Mouse (Mus musculus): Measurements from ENCODE around the gene Gm45753.
"Not testable (repeated sequence)": the region's sequence is repeated elsewhere in the genome, so short reads cannot be mapped to it uniquely, and the experiment has no call there.

The Gm45753 gene

DNA sequence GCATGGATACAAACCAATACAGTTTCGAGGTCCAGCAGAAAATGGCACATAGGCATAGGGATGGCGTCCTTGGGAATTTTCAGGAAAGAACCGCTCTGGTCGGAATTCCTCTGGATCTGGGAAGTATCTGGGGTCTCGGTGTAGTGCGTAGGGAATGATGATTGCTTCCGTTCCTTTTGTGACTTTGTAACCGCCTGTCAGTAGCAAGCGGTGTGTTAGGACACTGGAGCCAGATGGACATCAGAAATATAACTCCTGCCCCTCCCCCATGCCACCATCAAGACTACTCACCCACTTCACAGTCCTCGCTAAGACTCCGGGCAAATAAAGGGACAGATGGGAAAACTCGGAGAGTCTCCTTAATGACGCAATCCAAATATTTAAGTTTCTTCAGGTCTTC, at the start of gene Gm45753:
Gm45753 (minus strand) TSS at position 101 of the 400 bp plus-strand sequence.
- no peak for DNase-seq

DNA sequence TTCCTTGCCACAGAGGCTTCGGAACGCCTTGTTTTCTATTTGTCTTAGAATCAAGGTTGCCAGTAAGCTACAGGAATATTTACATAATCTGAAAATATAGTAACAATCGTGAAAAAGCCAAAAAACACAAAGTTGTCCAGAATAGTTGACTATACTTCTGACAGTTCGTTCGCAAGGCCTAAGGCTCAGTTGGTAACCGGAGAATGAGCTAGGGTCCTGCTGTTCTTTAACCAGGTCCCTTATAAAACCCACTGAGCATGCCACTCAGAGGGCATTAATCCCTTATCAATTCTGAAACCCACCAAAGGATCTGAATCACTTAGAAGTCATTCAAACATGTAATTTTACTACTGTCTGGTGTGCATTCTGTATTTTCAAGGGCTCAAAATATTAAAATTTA, 47.5 kb upstream of the Gm45753 start:
- no peak for DNase-seq

DNA sequence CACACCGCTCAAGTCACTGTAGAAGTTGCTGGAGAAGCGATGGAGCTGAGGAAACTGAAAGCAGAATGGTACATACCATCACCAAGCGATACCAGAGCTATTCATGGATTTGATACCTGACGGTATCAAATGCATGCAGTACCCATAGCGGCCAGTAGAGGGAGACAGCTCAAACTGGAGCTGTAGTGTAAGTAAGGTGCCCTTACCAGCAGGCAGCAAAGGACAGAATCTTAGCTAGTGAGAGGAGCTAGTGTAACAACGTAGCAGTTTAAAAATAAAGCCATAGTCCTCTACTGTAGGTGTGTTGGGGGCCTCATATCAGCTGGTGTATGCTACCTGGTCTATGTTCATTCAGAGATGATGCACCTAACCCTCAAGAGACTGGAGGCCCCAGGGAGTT, 36.8 kb upstream of the Gm45753 start:
- DNase-seq = peak; percentile 86

DNA sequence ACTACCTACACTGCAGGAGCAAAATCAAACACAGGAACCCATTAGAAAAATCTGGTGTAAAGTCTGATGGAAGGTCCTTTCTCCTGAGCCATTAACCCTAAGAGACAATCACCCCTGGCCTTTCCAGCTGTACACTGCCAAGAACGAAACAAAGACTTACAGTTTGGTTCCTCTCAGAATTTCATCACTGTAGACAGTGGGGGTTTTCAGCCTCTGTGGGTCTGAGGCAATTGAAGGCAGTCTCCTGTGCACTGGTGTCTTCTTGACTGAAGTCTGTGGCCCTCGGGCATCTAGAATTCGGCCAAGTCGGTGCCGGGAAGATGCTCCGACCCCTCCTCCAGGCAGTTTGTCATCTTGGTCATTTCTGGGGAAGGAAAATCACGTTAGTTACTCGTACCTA, 36.0 kb upstream of the Gm45753 start:
- no peak for DNase-seq

DNA sequence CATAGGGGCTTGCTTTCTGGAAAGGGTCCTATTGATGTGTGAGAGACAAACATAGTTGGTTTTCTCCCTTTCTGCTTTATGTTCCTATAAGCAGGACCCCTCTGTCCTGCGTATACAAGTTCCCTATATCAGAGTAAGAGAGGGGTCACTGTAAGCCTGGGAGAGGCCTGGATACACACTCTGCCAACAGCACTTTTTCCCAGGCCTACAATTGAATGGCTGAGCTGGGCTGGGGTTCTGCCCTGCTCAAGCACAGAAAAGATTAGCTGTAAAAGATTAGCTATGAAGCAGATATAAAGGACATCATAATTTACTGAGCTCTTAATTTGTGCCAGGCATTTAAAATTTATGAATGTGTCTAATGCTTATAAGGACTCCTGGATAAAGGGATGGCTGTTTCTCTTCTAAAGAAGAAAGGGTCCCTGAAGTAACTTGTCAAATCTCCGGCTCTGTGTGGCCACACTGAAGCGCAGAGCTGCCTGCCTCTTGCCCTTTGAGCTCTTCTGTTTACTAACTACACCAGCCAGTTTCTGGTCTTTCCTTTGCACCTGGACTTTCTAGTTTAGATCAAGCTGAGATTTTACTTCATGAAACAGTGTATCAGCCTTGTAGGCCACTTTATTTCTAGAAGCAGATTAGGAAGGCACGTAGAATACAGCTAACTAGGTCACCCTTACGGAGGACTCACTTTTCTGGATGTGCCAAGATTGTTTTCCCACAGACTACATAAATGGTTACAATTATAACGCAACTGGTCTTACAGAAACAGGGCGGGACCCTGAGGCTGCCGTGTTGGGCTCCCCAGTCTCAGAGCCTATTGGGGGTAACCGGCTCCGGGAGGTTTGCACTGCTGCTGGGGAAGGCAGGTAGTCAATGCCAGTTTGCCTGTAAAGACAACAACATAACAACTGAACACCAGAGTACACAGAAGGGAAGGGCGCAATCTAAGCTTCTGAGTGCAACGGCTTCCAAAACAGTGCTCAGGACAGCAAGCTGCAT, 33.7 kb upstream of the Gm45753 start:
- no peak for DNase-seq

DNA sequence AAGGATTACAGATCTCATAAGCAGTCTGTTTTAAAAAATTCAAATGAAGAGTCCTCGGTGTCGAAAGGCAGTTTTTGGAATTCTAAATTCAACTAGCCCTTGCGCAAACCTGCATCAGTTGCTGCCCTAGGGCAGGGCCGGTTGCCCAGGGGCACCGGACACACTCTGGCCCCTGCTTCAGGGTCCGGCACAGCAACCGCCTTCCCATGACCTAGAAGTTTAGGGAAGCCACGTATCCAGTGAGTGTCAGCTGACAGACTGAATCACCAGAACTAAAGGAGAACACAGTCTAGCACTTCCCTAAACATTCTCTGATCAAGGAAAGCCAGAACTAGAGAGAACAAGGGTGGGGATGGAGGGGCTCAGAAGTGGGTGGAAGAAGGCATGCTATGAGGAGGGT, 25.2 kb upstream of the Gm45753 start:
- DNase-seq = peak; percentile 57

DNA sequence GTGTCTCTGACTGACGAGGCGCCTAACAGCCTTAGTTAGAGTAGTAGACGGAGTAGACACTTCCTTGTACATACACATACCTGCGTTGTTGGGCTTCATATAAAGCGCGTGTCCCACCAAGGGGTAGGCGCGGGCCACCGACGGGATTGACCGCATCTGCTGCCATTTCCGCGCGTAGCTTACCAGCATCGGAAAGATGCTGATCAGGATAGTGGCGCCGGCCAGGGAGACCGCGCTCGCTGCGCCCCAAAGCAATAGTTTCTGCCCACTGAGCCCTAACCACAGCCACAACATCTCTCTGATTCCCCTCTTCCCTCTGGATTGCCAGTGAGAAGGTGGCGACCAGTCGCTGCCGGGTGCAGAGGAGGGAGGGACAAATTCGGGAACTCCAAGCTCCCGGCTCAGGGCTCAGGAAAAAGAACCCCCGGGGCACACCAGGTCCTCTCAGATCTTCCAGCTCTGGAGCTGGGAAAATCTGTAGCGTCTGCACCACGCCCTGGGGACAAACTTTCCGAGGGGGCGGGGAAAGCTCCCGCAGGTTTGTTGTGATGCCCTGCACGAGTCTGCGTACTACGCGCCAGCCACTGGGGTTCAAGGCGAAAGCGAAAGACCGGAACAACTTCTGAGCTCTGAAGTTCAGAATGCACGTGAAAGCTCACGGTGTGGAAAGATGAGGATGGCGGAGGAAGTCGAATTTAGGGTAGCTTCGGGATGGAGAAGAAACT, 24.6 kb upstream of the Gm45753 start, which contains the start of gene Cyp4v3:
Cyp4v3 (minus strand) TSS at position 532 of the 725 bp plus-strand sequence.
- DNase-seq = peak; percentile 90

DNA sequence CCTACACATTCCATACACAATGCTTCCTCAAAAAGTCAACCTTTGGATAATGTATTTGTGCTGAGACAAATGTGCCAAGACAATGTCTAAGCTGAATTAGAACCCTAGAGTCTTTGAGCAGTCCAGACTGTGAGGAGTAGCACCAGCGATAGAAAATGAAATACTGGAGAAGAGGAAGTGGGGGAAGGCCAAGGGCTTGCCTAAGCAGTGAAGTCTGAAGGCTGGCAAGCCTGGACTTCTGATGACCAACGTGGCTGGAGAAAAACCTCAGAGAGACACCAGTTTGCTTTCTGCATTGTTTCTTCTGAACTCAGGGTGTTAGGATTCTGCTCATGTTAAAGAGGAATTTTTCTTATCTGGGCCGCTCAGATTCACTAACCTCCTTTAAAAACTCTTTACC, 22.6 kb upstream of the Gm45753 start:
- peak; percentile 42 for DNase-seq

DNA sequence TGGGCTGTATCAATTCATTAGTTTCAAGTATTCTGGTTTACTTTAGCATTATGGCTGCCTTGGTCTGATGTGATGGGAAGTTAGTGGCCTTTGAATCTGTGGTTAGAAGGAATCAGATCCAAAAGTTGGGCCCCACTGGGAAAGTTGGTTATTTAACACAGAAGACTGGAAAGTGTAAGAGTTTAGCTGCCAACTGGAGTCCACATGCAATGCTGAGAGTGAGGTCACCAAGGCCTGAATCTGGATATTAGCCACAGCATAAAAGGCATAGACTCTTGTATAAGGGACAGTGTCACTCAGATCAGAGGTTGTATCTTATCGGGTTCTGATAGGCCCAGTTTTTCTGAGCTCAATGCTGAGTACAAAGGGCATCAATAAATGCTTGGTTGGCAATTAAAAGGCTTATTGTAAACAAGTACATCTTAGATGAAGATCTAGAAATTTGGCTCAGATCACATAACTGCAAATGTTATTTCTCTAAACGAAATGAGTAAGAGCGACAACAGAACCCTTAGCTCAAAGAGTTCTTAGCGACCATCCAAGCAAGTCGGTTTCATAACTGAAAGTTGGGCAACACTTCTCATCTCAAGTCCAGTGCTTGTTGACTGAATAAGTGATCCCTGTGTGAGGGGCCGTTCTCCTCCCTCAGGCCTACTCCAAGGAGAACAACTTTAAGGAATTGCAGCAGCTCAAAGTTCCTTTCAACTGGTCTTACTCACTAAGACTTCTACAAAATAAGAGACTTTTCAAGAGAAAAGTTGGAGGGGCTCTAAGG, 21.1 kb upstream of the Gm45753 start:
- peak; percentile 75 for DNase-seq

DNA sequence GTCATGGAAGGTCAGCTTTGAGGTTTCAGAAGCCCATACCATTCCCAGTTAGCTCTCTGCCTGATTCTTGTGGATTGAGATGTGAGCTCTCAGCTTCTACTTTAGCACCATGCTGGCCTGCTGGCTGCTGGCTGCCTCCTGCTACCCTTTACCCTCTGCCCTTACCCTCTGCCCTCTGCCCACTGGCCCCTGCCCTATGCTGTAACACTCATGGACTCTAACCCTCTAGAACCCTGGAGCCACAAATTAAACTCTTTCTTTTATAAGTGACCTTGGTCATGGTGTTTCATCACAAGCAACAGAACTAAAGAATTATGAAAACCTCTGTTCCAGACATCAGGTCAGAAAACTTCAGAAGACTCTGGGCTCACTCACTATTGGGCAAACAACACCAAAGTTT, 18.8 kb upstream of the Gm45753 start:
- not testable (repeated sequence) for DNase-seq

DNA sequence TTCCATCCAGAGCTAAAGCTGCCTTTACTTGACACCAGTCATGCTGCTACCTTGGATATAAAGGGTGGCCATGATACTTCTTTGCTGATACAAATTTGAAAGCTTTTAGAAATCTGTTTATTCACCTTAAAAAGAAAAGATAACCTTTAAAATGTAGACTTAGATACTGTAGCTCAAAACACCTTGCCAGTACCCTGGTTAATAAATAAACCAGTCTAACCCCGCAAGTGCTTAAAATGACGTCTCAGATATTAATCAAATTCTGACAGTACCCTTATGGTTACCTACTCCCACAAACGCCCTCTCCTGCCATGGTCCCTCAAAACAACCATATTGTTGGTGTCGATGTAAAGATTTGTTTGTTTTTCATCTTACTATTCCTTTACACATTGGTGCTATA, 15.9 kb upstream of the Gm45753 start:
- DNase-seq = no peak

DNA sequence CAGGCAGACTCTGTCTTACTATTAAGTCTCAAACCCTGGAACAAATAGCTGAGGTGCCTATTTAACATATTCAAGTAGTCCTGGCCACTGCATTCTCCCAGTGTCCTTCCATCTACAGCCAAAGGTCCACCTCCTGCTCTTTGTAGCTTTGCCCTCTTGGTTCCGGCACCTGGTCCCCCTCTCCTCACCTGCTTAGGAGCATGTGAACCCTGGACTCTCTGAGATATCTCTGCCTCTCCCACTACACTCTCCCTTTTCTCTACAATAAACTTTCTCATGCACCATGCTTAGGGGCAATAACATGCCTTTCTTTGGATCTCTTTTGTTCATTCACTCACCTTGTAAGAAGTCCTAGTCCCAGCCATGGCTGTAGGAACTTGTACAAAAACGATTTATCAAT, 13.1 kb upstream of the Gm45753 start:
- DNase-seq = no peak

DNA sequence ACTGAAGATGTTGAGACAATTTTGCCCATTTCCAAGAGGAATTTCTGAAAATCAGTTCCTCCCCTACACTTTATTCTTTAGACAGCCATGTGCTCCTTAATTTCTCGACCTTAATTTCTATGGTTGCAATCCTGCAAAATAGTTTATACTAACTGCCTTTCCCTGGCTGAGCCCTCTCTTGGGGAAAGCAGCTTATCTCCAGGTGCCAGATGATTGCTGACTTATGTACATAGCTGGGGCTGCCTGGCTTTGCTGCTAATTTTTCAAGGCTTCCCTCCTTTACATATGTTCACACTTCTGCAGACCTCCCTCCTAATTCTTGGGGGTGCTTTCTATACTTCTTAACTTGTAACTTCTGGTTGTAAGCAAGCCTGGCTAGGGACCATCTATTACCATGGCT, 12.7 kb upstream of the Gm45753 start:
- no peak for DNase-seq

DNA sequence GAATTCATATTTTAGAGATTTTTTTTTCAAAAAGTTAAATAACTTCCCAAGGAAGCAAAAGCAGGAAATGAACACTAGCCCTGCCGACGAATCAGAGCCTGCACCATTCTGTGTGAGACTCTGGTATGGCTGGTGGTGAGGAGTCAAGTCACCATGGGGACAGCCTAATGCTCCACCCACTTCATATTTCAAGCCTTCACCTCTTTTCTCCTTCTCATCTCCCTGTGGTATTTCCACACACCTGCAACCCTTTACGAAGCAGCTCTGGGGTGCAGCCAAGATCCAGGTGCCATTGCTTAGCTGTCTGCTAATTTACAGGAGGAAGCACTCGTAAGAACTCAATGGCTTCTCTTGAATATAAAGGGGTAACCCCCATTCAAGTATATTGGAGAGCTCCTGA, 2.7 kb upstream of the Gm45753 start:
- DNase-seq = no peak

DNA sequence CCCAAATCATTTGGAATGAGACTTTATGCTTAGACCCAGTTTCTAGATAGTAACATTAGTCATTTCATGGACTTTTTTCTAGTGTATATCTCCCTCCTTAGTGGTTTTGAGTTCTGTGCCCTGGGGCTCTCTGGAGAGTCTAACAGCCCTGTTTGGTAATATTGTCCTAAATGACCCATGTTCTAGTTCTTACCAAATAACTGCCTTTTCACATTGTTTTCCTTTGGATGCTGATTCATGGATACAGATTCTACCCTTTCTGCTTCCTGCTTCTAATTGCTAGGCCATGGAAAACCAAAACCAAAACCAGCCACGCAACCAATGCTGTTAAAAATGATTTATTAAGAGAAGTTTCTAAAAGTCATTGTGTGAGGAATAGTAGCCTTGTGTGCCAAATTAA, 2.8 kb downstream of the Gm45753 start:
- DNase-seq = no peak

DNA sequence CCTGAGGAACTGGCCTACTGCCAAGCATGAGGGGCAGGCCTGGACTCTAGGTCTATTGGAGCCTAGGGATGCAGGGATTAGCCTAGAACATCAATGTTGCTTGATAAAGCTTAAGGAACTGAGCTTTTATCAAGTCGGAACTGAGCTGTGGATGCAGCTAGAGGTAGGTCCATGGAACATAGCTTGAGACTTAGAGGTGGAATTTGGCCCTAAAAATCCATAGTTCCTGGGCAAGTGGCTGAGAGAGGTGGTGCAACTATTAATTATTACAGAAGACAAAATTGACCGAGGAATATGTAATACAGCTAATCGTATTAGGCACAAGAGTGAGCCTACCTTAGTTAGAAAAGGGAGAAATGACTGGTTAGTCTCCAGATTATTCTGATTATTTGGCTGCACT, 3.9 kb downstream of the Gm45753 start:
- no peak for DNase-seq

DNA sequence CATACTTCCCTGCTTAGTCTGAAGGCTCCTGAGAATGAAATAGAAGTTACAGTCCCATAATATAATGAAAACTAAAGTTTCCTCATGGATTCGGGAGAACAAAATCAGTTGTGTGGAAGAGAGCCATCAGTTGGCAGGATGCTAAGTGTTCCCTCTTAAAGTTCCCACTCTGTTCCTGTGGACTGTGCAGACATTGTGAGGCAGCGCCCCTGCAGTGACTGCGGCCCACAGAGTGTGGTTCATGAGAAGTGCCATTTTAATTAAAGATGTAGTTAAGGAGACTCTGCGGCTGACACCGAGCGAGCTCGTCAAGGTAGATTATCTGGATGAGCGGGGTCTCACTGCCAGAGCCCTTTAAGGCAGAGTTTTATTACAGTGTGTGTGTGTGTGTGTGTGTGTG, 5.9 kb downstream of the Gm45753 start:
- no peak for DNase-seq

DNA sequence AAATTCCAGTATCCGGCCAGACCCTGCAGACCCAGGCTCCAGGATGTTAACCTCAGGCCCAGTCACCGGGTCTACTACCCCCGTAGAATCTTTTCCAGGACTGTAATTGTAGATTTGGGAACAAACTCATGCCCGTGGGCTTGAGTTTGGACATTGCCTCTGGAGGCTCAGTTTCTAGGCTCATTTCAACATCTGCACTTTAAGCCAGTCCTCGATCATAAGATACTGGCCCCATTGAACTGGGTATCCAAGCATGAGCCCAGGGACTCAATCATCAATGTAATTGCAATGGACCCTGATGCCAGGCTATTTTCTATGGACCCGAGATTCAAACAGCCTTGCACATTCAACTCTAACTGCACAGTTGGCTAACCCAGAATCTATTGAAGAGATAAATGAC, 13.0 kb downstream of the Gm45753 start:
- no peak for DNase-seq

DNA sequence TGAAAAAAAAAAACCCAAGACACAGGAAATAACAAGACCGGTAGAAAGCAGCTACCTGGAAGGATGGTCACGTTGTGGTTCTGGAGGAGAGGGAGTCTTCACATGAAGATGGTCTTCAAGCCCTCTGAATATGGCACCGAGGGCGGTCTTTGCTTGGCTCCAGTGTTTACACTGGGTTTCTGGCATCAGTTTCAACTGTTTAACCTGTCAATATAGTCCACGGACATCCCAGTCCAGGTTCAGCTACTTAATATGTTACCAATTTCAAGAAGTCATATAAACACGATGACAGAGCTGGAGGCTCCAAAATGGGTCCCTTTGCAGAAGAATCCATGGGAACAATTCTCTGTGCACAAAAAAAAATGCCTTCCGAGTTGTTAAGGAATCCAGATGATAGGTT, 13.6 kb downstream of the Gm45753 start, which contains the start of gene Klkb1:
Klkb1 (minus strand) TSS at position 173 of the 400 bp plus-strand sequence.
- DNase-seq = no peak

DNA sequence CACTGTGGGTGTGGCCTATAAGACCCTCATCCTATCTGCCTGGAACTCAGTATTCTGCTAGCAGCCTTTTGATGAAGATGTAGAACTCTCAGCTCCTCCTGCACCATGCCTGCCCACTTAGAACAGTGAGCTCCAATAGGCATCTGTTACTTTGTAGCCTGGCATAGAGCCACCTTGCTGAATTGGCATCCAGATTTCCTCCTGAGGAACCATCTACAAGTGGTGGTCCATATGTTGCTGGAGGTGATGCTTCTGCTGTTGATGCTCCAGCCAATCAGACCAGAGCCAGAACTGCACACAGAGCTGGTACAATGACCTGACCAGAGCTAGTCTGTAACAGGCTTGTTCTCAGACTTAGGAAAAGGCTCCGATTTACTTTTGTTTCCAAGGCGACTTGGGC, 16.5 kb downstream of the Gm45753 start:
- no peak for DNase-seq

DNA sequence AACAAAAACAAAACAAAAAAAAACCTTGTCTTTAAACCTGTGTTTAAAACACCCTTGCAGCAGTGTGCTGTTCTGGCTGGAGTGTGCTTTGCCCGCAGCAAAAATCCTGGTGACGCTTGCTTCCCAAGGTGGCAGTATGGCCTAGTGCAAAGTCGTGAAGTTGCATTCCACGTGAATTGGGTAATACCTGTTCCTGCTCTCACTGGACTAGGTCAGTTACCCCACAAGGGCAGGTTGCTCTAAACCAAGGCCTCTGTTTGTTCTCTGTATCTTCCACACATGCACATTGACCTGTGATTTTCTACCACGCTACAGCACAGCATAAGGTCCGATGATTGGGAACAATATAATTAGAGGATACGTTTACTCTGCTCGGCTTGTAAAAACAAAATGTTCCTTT, 26.6 kb downstream of the Gm45753 start:
- DNase-seq = peak; percentile 50

DNA sequence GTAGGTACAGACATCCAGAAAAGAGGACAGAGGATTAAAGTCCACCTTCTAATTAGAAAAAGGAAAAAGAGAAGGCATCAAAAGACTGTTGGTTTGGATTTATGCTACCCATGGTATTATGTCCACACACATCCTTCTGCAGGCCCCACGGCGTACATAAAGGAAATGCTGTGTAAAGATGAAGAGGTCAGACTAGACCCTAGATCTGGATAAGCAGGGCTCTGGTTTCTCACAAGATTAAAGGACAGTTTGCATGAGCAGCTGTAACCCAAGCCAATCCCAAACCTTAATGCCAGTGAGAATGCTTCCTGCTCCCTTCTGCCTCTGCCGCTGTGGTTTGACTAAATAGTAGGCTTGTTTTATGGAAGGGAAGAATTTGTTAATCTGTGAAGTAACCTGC, 30.8 kb downstream of the Gm45753 start:
- no peak for DNase-seq

DNA sequence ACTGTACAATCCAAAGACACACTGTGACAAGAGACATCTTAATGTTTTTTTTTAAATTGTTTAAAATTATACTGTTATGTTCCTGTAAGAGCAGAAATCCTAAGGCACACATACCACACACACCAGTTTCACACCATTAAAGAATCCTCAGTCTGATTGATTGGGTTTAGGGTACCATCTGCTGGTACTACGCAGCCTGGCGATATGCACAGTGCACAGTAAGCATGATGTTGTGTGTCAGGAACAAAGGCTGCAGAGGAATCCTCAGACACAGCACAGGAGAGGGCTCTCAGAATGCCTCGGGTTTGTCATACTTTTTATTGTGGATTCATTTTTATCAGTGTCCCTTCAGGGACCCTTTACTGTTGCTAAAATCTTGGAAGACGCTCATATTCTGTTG, 33.9 kb downstream of the Gm45753 start:
- no peak for DNase-seq
